ENCODE assay signal across 21 mouse cellular contexts in the genomic region with DNA sequence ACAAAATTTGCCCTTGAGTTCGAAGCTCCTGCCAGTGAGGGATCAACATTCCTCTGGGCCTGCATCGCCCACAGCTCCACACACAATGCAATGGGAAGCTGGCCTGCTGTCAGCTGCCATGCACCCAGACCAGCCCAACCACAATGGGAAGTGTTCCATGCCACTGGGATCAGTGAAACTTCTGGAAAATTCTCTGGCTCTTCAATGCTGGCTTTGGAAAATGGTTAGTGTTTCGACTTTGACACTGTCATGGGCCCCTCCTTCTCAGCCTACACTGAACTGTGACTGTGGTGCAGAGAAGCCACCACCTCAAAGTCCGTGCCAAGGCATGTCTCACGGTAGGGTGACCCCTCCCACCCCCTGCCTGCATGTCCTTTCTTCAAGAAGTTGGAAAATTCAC.
DNase-seq lines count a peak whose midpoint lies in the region; ATAC-seq and TF ChIP-seq lines count a peak whose summit lies in the region.
"Had no signal": no experiment of that assay in that cellular context is flagged by ENCODE, and none has a peak within 500 bp of the region (broad histone marks: within the 10 kb centered on the region; RNA-seq: fewer than 3 reads in every experiment).

No protein-coding gene starts in this region.

- peaks cover 64% of the 10 kb centered on the region for H3K4me1 ChIP-seq in cerebellum, adult 2 months (ENCODE audit: control insufficient read depth, insufficient read depth, low read length)
- H3K4me1 ChIP-seq in midbrain, embryonic 11.5 days (ENCODE audit: control insufficient read depth, insufficient read depth, low read length) = no peaks in the 10 kb centered on the region
- no peaks in the 10 kb centered on the region for H3K4me1 ChIP-seq in midbrain, embryonic 14.5 days (ENCODE audit: control insufficient read depth, insufficient read depth, low read length)
- no peaks in the 10 kb centered on the region for H3K4me1 ChIP-seq in hindbrain, embryonic 14.5 days (replicated peaks; ENCODE audit: control insufficient read depth, insufficient read depth, low read length)
- H3K4me1 ChIP-seq: forebrain, embryonic 13.5 days; limb, embryonic 13.5 days; midbrain, embryonic 12.5 days had no signal

- 44% methylated on average over 5 of the region's 5 CpGs for WGBS in cerebellum, adult 2 months
- 79% methylated on average over 5 of the region's 5 CpGs for WGBS in midbrain, embryonic 11.5 days
- 80% methylated on average over 5 of the region's 5 CpGs for WGBS in midbrain, embryonic 14.5 days
- 79% methylated on average over 5 of the region's 5 CpGs for WGBS in hindbrain, embryonic 14.5 days

- no peak for ATAC-seq in midbrain, embryonic 11.5 days (ENCODE audit: low FRiP score)
- no peak for ATAC-seq in midbrain, embryonic 14.5 days (ENCODE audit: low FRiP score, low TSS enrichment)
- ATAC-seq in hindbrain, embryonic 14.5 days (ENCODE audit: low FRiP score) = no peak
- ATAC-seq: forebrain, embryonic 13.5 days; hindbrain, postnatal 0 days had no signal

- H3K27ac ChIP-seq in cerebellum, adult 2 months (ENCODE audit: insufficient read depth, low read length) = 0 out of 2 replicates have a peak overlapping the region, but pooled peaks have one; percentile 51
- H3K27ac ChIP-seq in midbrain, embryonic 11.5 days (ENCODE audit: low read depth, low read length) = no peak overlapping the region
- H3K27ac ChIP-seq in midbrain, embryonic 14.5 days (replicated peaks; ENCODE audit: low read depth, low read length) = no peak overlapping the region
- no peak overlapping the region for H3K27ac ChIP-seq in hindbrain, embryonic 14.5 days
- H3K27ac ChIP-seq: forebrain, embryonic 13.5 days; hindbrain, postnatal 0 days; layer of hippocampus, adult 2 months; left cerebral cortex, adult 2 months; limb, embryonic 13.5 days; midbrain, embryonic 12.5 days had no signal

- no peak for TF ChIP-seq POLR2A in cerebellum, adult 2 months (IDR thresholded peaks at IDR 0.05; ENCODE audit: borderline replicate concordance, insufficient read depth, low read length)

- no peak for DNase-seq in cerebellum, adult 2 months
- no peak for DNase-seq in cerebellum, adult 8-10 months
- peak; percentile 82 for DNase-seq in midbrain, embryonic 11.5 days (ENCODE audit: low spot score, missing footprints)
- no peak for DNase-seq in midbrain, embryonic 14.5 days
- DNase-seq in kidney, postnatal 10 days = peak; percentile 56
- DNase-seq in left cerebral cortex, adult 18-20 months (ENCODE audit: low spot score in 2 of 2) = no peak
- no peak for DNase-seq in ovary, postnatal 36 days (ENCODE audit: low spot score)
- DNase-seq in hindbrain, embryonic 14.5 days (ENCODE audit: low spot score) = no peak
- DNase-seq: adrenal gland, adult 2 months; cerebellum, adult 18-20 months; heart, postnatal 36 days; lung, postnatal 4 days; right cerebral cortex, postnatal 25 days; thymus, adult 18-20 months had no signal

- H3K4me3 ChIP-seq in cerebellum, adult 2 months (replicated peaks; ENCODE audit: insufficient read depth, low read depth, low read length) = no peak overlapping the region
- H3K4me3 ChIP-seq in midbrain, embryonic 11.5 days (ENCODE audit: low read depth, low read length) = no peak overlapping the region
- no peak overlapping the region for H3K4me3 ChIP-seq in midbrain, embryonic 14.5 days (replicated peaks; ENCODE audit: low read depth, low read length)
- no peak overlapping the region for H3K4me3 ChIP-seq in hindbrain, embryonic 14.5 days (replicated peaks; ENCODE audit: low read length)
- H3K4me3 ChIP-seq: embryonic facial prominence, embryonic 15.5 days; forebrain, embryonic 13.5 days; layer of hippocampus, adult 2 months; left cerebral cortex, adult 2 months; limb, embryonic 13.5 days; midbrain, embryonic 12.5 days had no signal

- no peak overlapping the region for H3K9ac ChIP-seq in midbrain, embryonic 11.5 days (ENCODE audit: low read length)
- H3K9ac ChIP-seq in midbrain, embryonic 14.5 days (replicated peaks; ENCODE audit: low read length) = no peak overlapping the region
- H3K9ac ChIP-seq in hindbrain, embryonic 14.5 days = no peak overlapping the region
- H3K9ac ChIP-seq: embryonic facial prominence, embryonic 15.5 days; forebrain, embryonic 13.5 days; limb, embryonic 13.5 days; midbrain, embryonic 12.5 days had no signal

- no peak for TF ChIP-seq CTCF in cerebellum, adult 2 months (IDR thresholded peaks at IDR 0.05; ENCODE audit: borderline replicate concordance, insufficient read depth, low read depth, low read length)

- no peaks in the 10 kb centered on the region for H3K27me3 ChIP-seq in cerebellum, adult 2 months (ENCODE audit: control insufficient read depth, insufficient read depth, low read length)
- H3K27me3 ChIP-seq in midbrain, embryonic 11.5 days (ENCODE audit: control insufficient read depth, insufficient read depth, low read length) = no peaks in the 10 kb centered on the region
- H3K27me3 ChIP-seq in midbrain, embryonic 14.5 days (ENCODE audit: control insufficient read depth, insufficient read depth, low read length) = no peaks in the 10 kb centered on the region
- H3K27me3 ChIP-seq in hindbrain, embryonic 14.5 days (ENCODE audit: control insufficient read depth, insufficient read depth, low read length) = no peaks in the 10 kb centered on the region
- H3K27me3 ChIP-seq: embryonic facial prominence, embryonic 15.5 days had no signal

- no peaks in the 10 kb centered on the region for H3K9me3 ChIP-seq in midbrain, embryonic 11.5 days (ENCODE audit: control insufficient read depth, low read length)
- no peaks in the 10 kb centered on the region for H3K9me3 ChIP-seq in midbrain, embryonic 14.5 days (ENCODE audit: control insufficient read depth, low read length)
- H3K9me3 ChIP-seq in hindbrain, embryonic 14.5 days (ENCODE audit: control insufficient read depth, low read length) = no peaks in the 10 kb centered on the region
- H3K9me3 ChIP-seq: embryonic facial prominence, embryonic 15.5 days; forebrain, embryonic 13.5 days; limb, embryonic 13.5 days; midbrain, embryonic 12.5 days had no signal

- no peak overlapping the region for H3K4me2 ChIP-seq in midbrain, embryonic 11.5 days
- no peak overlapping the region for H3K4me2 ChIP-seq in midbrain, embryonic 14.5 days (ENCODE audit: low read length)
- no peak overlapping the region for H3K4me2 ChIP-seq in hindbrain, embryonic 14.5 days (replicated peaks)
- H3K4me2 ChIP-seq: embryonic facial prominence, embryonic 15.5 days; forebrain, embryonic 13.5 days; limb, embryonic 13.5 days; midbrain, embryonic 12.5 days had no signal

- no peaks in the 10 kb centered on the region for H3K36me3 ChIP-seq in midbrain, embryonic 11.5 days (ENCODE audit: control insufficient read depth, insufficient read depth, low read length)
- no peaks in the 10 kb centered on the region for H3K36me3 ChIP-seq in midbrain, embryonic 14.5 days (ENCODE audit: control insufficient read depth, insufficient read depth, low read length)
- H3K36me3 ChIP-seq in hindbrain, embryonic 14.5 days (replicated peaks; ENCODE audit: control insufficient read depth, insufficient read depth) = no peaks in the 10 kb centered on the region
- H3K36me3 ChIP-seq: embryonic facial prominence, embryonic 15.5 days; limb, embryonic 13.5 days; midbrain, embryonic 12.5 days had no signal

Comparison
In these comparisons a context has a peak if more than half of its experiments do, and no peak if none do; other contexts are left out.
1. DNase-seq: peak in midbrain, embryonic 11.5 days (single experiment) and kidney, postnatal 10 days (single experiment); none in cerebellum, adult 2 months (0 of 2), cerebellum, adult 8-10 months (single experiment), midbrain, embryonic 14.5 days (single experiment), left cerebral cortex, adult 18-20 months (0 of 2), ovary, postnatal 36 days (single experiment) and hindbrain, embryonic 14.5 days (single experiment).